Mouse (Mus musculus) heart, postnatal 10 days (tissue): ENCODE data around the gene Phex. TPM values are rescaled to one million over a fixed set of nuclear protein-coding genes. Genes with fewer than 3 reads are reported as not detected.

Source experiments
- DNase-seq, 2 experiments: peaks; one replicate each; pipeline ENCODE4 v3.0.0; 2021
- intact Hi-C: fragments of 180-260 bp; cut with DNase I; formaldehyde crosslinking; loops from one replicate; pipeline ENCODE4 v1.15.1; 2025
- total RNA-seq, 2 experiments: library from RNA; stranded (reverse); gene quantifications; 2 replicates each; pipeline ENCODE4 v1.2.3; 2021

Phex gene
- under 1 TPM; 0.14 to 0.22 TPM for total RNA-seq

GRCm38 (mm10) chrX:157415212-157415611, at the start of gene Phex:
Gene Phex, minus strand, starts transcription at chrX:157415312.
- intact Hi-C loops, result no loop called here
- DNase-seq, result no peak

GRCm38 (mm10) chrX:157462716-157463115, 47.6 kb upstream of the Phex start:
- intact Hi-C loops, result loop anchor here (1.0 to 5.0 kb wide), 2 partner anchors 182 to 1465 kb away; no protein-coding TSS in a partner anchor
- DNase-seq, result peak; percentile 9 to 50

- intact Hi-C loops, result loop anchor here (10.0 kb wide), 2 partner anchors 540 to 1810 kb away; no protein-coding TSS in a partner anchor
- DNase-seq, result peak; percentile 28 to 67
Measured at GRCm38 (mm10) chrX:157454430-157454829, 39.3 kb upstream of the Phex start.

- no peak for DNase-seq
- intact Hi-C loops, result no loop called here
Measured at GRCm38 (mm10) chrX:157449000-157449399, 33.9 kb upstream of the Phex start.

DNA sequence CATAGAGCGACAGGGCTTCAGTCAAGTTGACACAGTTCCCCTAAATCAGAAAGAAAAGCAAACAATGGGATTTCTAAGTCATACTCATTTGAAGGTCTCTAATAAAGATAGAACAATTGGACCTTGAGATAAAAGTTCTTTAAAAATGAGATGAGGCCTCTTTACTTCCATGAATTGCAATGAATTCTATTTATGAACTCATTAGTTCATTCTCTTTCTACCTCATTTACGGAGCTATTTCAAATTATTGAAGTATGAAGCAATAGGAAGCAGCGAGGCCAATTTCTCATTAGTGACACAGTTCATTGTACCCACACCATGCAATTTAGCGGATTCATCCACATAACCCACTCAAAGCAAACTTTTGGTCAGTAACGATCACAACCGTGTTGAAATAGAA, 32.3 kb upstream of the Phex start:
- intact Hi-C loops, result no loop called here
- DNase-seq, result no peak

- DNase-seq, result no peak
- intact Hi-C loops, result no loop called here
Measured at GRCm38 (mm10) chrX:157434768-157435167, 19.7 kb upstream of the Phex start.

- no peak for DNase-seq
- intact Hi-C loops, result no loop called here
Measured at GRCm38 (mm10) chrX:157419451-157419850, 4.3 kb upstream of the Phex start.

DNA sequence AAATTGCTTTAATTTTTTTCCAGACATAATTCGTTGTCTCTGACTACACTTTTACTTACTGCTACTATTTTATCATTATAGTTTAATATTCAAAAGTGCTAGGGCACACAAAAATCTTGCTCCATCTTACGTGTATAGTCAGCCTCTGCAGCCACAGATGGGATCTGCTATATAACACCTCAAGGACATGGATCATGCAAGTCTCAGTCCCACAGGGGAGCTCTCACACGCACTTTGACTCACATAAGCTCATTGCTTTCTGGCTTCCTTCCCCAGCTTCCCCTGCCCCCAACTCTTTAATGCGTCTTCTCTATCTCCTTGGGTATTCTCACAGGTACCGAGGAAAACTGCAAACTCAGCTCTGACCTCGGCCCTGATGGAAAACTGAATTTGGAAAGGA, 10.2 kb downstream of the Phex start:
- intact Hi-C loops, result no loop called here
- DNase-seq, result no peak

DNA sequence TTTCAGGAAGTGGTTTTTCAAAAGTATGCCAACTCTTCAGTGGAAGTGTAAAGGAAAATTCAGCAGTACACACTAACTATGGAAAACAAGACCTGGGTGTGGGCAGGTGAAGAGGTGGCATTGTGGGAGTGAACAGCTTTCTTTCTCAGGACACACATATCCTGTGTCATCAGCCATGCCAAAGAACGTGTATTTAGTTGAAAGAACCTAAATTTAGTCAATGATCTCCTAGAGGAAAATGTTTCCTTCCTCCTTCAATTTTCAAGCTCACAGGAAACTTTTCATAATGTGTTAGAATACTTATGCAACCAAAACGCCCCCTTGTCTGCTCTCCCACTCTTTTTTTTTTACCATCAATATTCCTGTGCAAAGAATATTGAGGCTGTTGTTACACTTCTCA, 23.9 kb downstream of the Phex start:
- DNase-seq, result no peak
- intact Hi-C loops, result no loop called here

GRCm38 (mm10) chrX:157390102-157390501, 25.0 kb downstream of the Phex start:
- intact Hi-C loops, result no loop called here
- DNase-seq, result no peak

DNA sequence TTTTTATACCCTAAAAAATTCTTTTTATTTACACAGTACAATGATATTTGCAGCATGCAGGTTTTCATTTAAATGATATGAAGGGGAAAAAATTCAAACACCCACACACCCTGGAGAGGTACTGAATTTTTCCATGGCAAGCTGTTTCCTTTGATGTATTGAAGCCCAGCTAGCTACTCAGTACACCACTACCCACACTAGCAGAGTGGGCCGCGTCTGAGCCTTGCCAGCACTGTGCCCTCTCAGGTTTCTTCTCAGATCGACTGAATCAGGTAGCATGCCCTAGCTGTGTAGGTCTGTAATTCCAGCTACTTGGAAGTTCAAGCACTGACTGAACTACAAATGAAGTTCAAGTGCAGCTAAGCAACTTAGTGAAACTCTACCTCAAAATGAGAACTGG, 26.7 kb downstream of the Phex start:
- DNase-seq, result no peak
- intact Hi-C loops, result no loop called here

GRCm38 (mm10) chrX:157387025-157387424, 28.1 kb downstream of the Phex start:
- DNase-seq, result no peak
- intact Hi-C loops, result no loop called here

- DNase-seq, result peak in 1 of 2 experiments; percentile 4
- intact Hi-C loops, result no loop called here
Measured at GRCm38 (mm10) chrX:157378822-157379221, 36.3 kb downstream of the Phex start.

- DNase-seq, result no peak
- intact Hi-C loops, result no loop called here
Measured at GRCm38 (mm10) chrX:157377456-157377855, 37.7 kb downstream of the Phex start.

DNA sequence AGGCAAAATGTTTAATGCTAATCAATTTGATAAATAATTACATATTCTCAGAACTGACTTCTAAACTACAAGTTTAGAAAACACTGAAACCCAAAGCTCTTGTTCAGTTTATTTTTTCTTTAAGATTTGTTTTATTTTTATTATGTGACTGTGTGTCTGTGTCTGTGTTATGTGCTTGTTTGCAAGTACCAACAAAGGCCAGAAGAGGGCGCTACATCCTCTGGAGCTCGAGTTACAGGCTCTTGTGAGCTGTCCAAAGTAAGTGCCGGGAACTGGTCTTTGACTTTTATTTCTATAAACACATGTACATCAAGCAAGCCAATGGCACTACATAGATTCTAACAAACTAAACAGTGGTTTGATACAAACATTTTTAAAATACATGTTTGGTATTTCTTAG, 41.2 kb downstream of the Phex start:
- DNase-seq, result no peak
- intact Hi-C loops, result no loop called here

- intact Hi-C loops, result no loop called here
- no peak for DNase-seq
Measured at GRCm38 (mm10) chrX:157369166-157369565, 45.9 kb downstream of the Phex start.

GRCm38 (mm10) chrX:157355521-157355920, 59.6 kb downstream of the Phex start:
- intact Hi-C loops, result no loop called here

GRCm38 (mm10) chrX:157346201-157346600, 68.9 kb downstream of the Phex start:
- DNase-seq, result peak; percentile 14 to 18

More at GRCm38 (mm10) chrX:157355521-157355920, 59.6 kb downstream of the Phex start:
- no peak for DNase-seq

GRCm38 (mm10) chrX:157334726-157335125, 80.4 kb downstream of the Phex start:
- DNase-seq, result no peak
- intact Hi-C loops, result no loop called here

More at GRCm38 (mm10) chrX:157346201-157346600, 68.9 kb downstream of the Phex start:
- intact Hi-C loops, result no loop called here

DNA sequence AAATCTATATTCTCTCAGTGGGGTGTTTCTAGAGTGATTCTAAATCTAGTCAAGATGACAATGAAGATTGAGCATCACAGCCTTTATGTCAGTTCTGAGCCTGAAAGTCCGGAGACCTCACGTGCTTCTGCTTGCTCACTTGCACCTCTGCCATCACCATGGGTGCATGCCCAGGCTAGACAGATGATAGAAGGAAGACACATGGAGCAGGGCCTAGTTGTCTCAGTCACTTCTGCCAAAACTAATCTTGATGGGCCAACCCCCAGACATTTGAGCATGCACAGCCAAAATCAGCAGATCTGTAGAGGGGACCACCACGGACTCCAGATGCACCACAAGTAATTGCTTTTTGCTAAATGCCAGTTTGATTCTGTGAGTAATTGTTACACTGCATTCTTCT, 85.3 kb downstream of the Phex start:
- intact Hi-C loops, result no loop called here
- DNase-seq, result no peak

GRCm38 (mm10) chrX:157328396-157328795, 86.7 kb downstream of the Phex start:
- peak; percentile 10 to 15 for DNase-seq
- intact Hi-C loops, result no loop called here

DNA sequence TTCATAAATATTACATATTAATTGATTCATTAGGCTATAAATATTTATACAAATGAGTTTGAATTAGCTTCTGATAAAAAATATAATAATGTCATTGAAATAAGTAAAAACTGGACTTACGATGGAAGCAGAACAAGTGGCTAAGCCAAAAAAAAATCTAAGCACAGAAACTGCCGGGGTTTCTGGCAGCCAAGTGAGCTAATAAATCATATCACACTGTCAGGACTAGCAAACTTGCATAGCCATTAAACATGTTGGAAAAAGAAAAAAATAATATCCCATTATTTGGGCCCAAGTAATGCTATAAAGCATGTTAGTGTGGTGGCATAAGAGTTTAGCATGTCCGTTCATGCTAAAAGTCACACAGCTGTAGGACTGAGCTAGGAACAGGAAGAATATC, 87.4 kb downstream of the Phex start:
- no peak for DNase-seq
- intact Hi-C loops, result no loop called here

DNA sequence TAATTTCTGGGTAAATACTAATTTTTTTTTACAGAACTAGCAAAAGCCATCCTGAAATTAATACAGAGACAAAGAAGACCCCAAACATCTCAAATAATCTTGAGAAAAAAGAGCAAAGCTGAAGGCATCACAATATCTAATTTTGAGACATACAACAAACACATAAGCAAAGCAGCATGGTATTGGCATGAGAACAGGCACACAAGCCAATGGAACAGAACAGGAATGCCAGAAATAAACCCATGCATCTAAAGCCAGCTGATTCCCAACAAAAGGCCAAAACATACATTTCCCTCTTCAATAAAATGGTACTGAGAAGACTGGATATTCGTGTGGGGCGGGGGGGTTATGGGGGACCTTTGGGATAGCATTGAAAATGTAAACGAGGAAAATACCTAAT, 90.7 kb downstream of the Phex start:
- DNase-seq, result no peak
- intact Hi-C loops, result no loop called here
